In the genomic region with DNA sequence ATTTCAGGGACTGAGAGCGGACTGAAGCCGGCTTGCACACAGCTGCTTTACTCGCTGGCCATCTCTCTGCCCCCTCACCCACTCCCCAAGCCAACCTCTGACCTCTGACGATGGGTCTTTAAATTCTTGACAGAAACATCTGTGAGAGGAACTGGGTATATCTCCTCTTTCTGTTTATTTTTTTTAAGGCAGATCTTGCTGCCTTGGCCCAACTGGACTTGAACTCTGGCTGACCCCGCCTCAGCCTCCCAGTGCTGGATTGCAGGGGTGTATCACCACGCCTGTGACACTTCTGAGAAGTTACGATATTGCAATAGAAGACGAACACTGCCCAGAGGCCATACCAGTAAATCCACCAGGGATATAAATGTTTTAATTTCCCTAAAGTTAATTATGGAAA, we compare ENCODE assay signal across 8 mouse cellular contexts. TPM values are rescaled to one million over a fixed set of nuclear protein-coding genes. Genes with fewer than 3 reads are reported as not detected.
DNase-seq lines count a peak whose midpoint lies in the region; ATAC-seq and TF ChIP-seq lines count a peak whose summit lies in the region.

No protein-coding gene starts in this region.

- peak; percentile 55 for DNase-seq in kidney, adult 2 months
- no peak for DNase-seq in kidney, adult 8-10 months
- peak; percentile 26 for DNase-seq in embryo, embryonic 11 days
- DNase-seq in heart, postnatal 4 days, result peak; percentile 21
- peak; percentile 50 for DNase-seq in lung, postnatal 36 days
- no peak for DNase-seq in cerebellum, adult 9-11 months
- DNase-seq in right cerebral cortex, adult 2 months (ENCODE audit: low spot score in 2 of 2), result no peak
- no peak for DNase-seq in forebrain, embryonic 11.5 days (ENCODE audit: low spot score)

- 49% methylated on average over 8 of the region's 8 CpGs for WGBS in kidney, adult 2 months
- WGBS in forebrain, embryonic 11.5 days, result 87% methylated on average over 8 of the region's 8 CpGs

- TF ChIP-seq POLR2A in kidney, adult 2 months (IDR thresholded peaks at IDR 0.05; ENCODE audit: low read depth, low read length), result no peak

- no peaks in the 10 kb centered on the region for H3K9me3 ChIP-seq in forebrain, embryonic 11.5 days (ENCODE audit: control insufficient read depth, low read length)

- no peak overlapping the region for H3K27ac ChIP-seq in kidney, adult 2 months (ENCODE audit: insufficient read depth, low read depth, low read length)
- no peak overlapping the region for H3K27ac ChIP-seq in forebrain, embryonic 11.5 days (ENCODE audit: low read depth, low read length)

- 0 out of 2 replicates have a peak, but pooled peaks cover 10% of the 10 kb centered on the region for H3K4me1 ChIP-seq in kidney, adult 2 months (ENCODE audit: control insufficient read depth, insufficient read depth, low read length)
- H3K4me1 ChIP-seq in forebrain, embryonic 11.5 days (replicated peaks; ENCODE audit: control insufficient read depth, insufficient read depth, low read length), result no peaks in the 10 kb centered on the region

- no peak overlapping the region for H3K4me2 ChIP-seq in forebrain, embryonic 11.5 days (ENCODE audit: low read depth, low read length, severe bottlenecking)

- ATAC-seq in forebrain, embryonic 11.5 days (replicated peaks; ENCODE audit: low FRiP score), result no peak

- no peak overlapping the region for H3K4me3 ChIP-seq in kidney, adult 2 months (ENCODE audit: insufficient read depth, low read depth, low read length)
- no peak overlapping the region for H3K4me3 ChIP-seq in forebrain, embryonic 11.5 days (ENCODE audit: low read depth, low read length)

- no peaks in the 10 kb centered on the region for H3K36me3 ChIP-seq in kidney, adult 2 months (ENCODE audit: control insufficient read depth, insufficient read depth, low read length)
- H3K36me3 ChIP-seq in forebrain, embryonic 11.5 days (ENCODE audit: control insufficient read depth, insufficient read depth, low read length), result peaks cover 4% of the 10 kb centered on the region; the same call in 1 of the 2 replicates

- no peak for TF ChIP-seq CTCF in kidney, adult 2 months (conservative IDR thresholded peaks at IDR 0.05; ENCODE audit: insufficient read depth, insufficient read length, low read depth, low read length)

- H3K9ac ChIP-seq in forebrain, embryonic 11.5 days (ENCODE audit: low read length), result no peak overlapping the region

- no peaks in the 10 kb centered on the region for H3K27me3 ChIP-seq in kidney, adult 2 months (replicated peaks; ENCODE audit: control insufficient read depth, insufficient read depth, low read length)
- H3K27me3 ChIP-seq in forebrain, embryonic 11.5 days (ENCODE audit: control insufficient read depth, insufficient read depth, low read length), result no peaks in the 10 kb centered on the region

RNA-seq across cellular contexts. Expression of a gene that starts 15.4 kb away (rescaled TPM):
- 5.7 and 6.0 TPM in 2 replicates for polyA plus RNA-seq in kidney, adult 2 months (2012; rRNA removed)
- total RNA-seq in heart, postnatal 4 days (2021), result 1 to 10 TPM; 4.8 to 6.6 TPM
- 27.5 and 28.5 TPM in 2 replicates for polyA plus RNA-seq in forebrain, embryonic 11.5 days (2014; fragmentation: Nextera tagmentation; extraction: Ambion mirVana)

RNA-seq across cellular contexts. Expression of a gene that starts 27.9 kb away (rescaled TPM):
- 30.9 and 32.7 TPM in 2 replicates for polyA plus RNA-seq in kidney, adult 2 months (2012; rRNA removed)
- 10 to 100 TPM; 28.1 to 28.4 TPM for total RNA-seq in heart, postnatal 4 days (2021)
- 25.9 and 27.8 TPM in 2 replicates for polyA plus RNA-seq in forebrain, embryonic 11.5 days (2014; fragmentation: Nextera tagmentation; extraction: Ambion mirVana)

Comparison
In these comparisons a context has a peak if more than half of its experiments do, and no peak if none do; other contexts are left out.
1. DNase-seq: peak in kidney, adult 2 months (single experiment), embryo, embryonic 11 days (single experiment), heart, postnatal 4 days (single experiment) and lung, postnatal 36 days (single experiment); none in kidney, adult 8-10 months (0 of 2), cerebellum, adult 9-11 months (single experiment), right cerebral cortex, adult 2 months (0 of 2) and forebrain, embryonic 11.5 days (single experiment).